Mouse (Mus musculus) spleen, postnatal 4 days (tissue): ENCODE results near the gene March6.

Source experiments
- DNase-seq, 2 experiments: peaks; one replicate each; pipeline ENCODE4 v3.0.0; 2022; ENCODE audit warnings: low spot score in 2 of 2

Gene March6

GRCm38 (mm10) chr15:31414179-31414898 is 116.5 kb downstream of the March6 start:
- no peak for DNase-seq

GRCm38 (mm10) chr15:31413662-31414061 is 117.2 kb downstream of the March6 start:
- DNase-seq: no peak

GRCm38 (mm10) chr15:31412933-31413332 is 117.9 kb downstream of the March6 start:
- no peak for DNase-seq

- no peak for DNase-seq
Observed at GRCm38 (mm10) chr15:31412436-31412835, 118.4 kb downstream of the March6 start.

GRCm38 (mm10) chr15:31407490-31407889 is 123.4 kb downstream of the March6 start:
- no peak for DNase-seq

- DNase-seq: no peak
Observed at GRCm38 (mm10) chr15:31406881-31407280, 124.0 kb downstream of the March6 start.
